In the genomic region with DNA sequence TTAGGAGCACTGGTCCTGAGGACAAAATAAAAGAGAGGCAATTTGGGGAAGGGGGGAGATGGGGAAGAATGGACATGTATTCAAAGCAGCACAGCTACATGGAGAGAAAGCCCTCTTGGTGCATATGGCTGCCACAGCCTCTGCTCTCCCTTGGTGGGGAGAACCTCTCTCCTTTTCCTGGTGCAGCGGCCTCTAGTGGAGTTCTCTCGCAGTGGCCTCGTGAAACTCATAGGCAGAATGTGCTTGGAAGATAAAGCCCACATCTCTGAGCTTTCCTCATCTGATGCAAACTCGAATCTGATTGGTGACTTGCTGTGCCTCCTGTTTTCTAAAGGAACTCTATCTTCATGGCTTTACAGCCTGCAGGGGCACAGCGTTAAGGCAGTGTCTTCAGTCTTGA, we compare ENCODE assay signal across 10 mouse cellular contexts. TPM values are rescaled to one million over a fixed set of nuclear protein-coding genes. Genes with fewer than 3 reads are reported as not detected.
DNase-seq lines count a peak whose midpoint lies in the region; ATAC-seq lines count a peak whose summit lies in the region.
"Had no signal": no experiment of that assay in that cellular context is flagged by ENCODE, and none has a peak within 500 bp of the region (broad histone marks: within the 10 kb centered on the region; RNA-seq: fewer than 3 reads in every experiment).

No protein-coding gene starts in this region.

- no peak overlapping the region for H3K9ac ChIP-seq in heart, embryonic 12.5 days
- no peak overlapping the region for H3K9ac ChIP-seq in neural tube, embryonic 11.5 days (ENCODE audit: low read length)
- H3K9ac ChIP-seq: embryonic facial prominence, embryonic 15.5 days; neural tube, embryonic 12.5 days had no signal

- no peaks in the 10 kb centered on the region for H3K9me3 ChIP-seq in heart, embryonic 12.5 days (replicated peaks)
- H3K9me3 ChIP-seq in neural tube, embryonic 11.5 days (ENCODE audit: control insufficient read depth, low read length): no peaks in the 10 kb centered on the region
- H3K9me3 ChIP-seq: embryonic facial prominence, embryonic 15.5 days; neural tube, embryonic 12.5 days had no signal

- H3K36me3 ChIP-seq in heart, embryonic 12.5 days: no peaks in the 10 kb centered on the region
- no peaks in the 10 kb centered on the region for H3K36me3 ChIP-seq in neural tube, embryonic 11.5 days (ENCODE audit: control insufficient read depth, insufficient read depth, low read length)
- H3K36me3 ChIP-seq: embryonic facial prominence, embryonic 15.5 days; neural tube, embryonic 12.5 days had no signal

- no peaks in the 10 kb centered on the region for H3K4me1 ChIP-seq in heart, embryonic 12.5 days (replicated peaks)
- no peaks in the 10 kb centered on the region for H3K4me1 ChIP-seq in neural tube, embryonic 11.5 days (ENCODE audit: control insufficient read depth, insufficient read depth, low read length)
- H3K4me1 ChIP-seq: embryonic facial prominence, embryonic 15.5 days; neural tube, embryonic 12.5 days had no signal

- no peak overlapping the region for H3K4me2 ChIP-seq in heart, embryonic 12.5 days
- H3K4me2 ChIP-seq in neural tube, embryonic 11.5 days (ENCODE audit: low read depth): no peak overlapping the region
- H3K4me2 ChIP-seq: embryonic facial prominence, embryonic 15.5 days; neural tube, embryonic 12.5 days had no signal

- H3K4me3 ChIP-seq in heart, embryonic 12.5 days: no peak overlapping the region
- no peak overlapping the region for H3K4me3 ChIP-seq in neural tube, embryonic 11.5 days (ENCODE audit: low read depth, low read length)
- H3K4me3 ChIP-seq: embryonic facial prominence, embryonic 15.5 days; neural tube, embryonic 12.5 days had no signal

- ATAC-seq in heart, embryonic 12.5 days (ENCODE audit: insufficient number of reproducible peaks, low FRiP score): no peak
- peak; percentile 84 to 89 for ATAC-seq in hematopoietic stem cell, adult 5-6 weeks (replicated peaks in 1 of 2; ENCODE audit: insufficient read depth in 1 of 2, low FRiP score in 2 of 2, low TSS enrichment in 1 of 2, low read depth in 1 of 2, poor library complexity in 2 of 2, severe bottlenecking in 2 of 2)
- no peak for ATAC-seq in neural tube, embryonic 11.5 days (ENCODE audit: insufficient read depth, low FRiP score, low TSS enrichment)

- no peaks in the 10 kb centered on the region for H3K27me3 ChIP-seq in heart, embryonic 12.5 days (replicated peaks)
- H3K27me3 ChIP-seq in neural tube, embryonic 11.5 days (ENCODE audit: control insufficient read depth, insufficient read depth, low read length): no peaks in the 10 kb centered on the region
- H3K27me3 ChIP-seq: embryonic facial prominence, embryonic 15.5 days; neural tube, embryonic 12.5 days had no signal

- intact Hi-C loops in heart, postnatal 14 days (cut with DNase I): no loop called here
- intact Hi-C loops in left cerebral cortex, postnatal 36 days (cut with DNase I): loop anchor here (5.0 kb wide), 1 partner anchor 132 kb away; no protein-coding TSS in a partner anchor

- DNase-seq in heart, postnatal 14 days: peak; percentile 38 to 63
- peak; percentile 14 for DNase-seq in Muller cell, postnatal 12 days (ENCODE audit: inconsistent ontology term)
- peak; percentile 32 to 53 for DNase-seq in cerebellum, postnatal 4 days (ENCODE audit: low spot score in 2 of 2)
- DNase-seq in left cerebral cortex, postnatal 36 days (ENCODE audit: low spot score in 2 of 2): peak; percentile 44 to 52
- DNase-seq in neural tube, embryonic 11.5 days (ENCODE audit: low spot score): peak; percentile 67
- peak; percentile 67 for DNase-seq in thymus, postnatal 0 days (ENCODE audit: low spot score)

- no peak overlapping the region for H3K27ac ChIP-seq in heart, embryonic 12.5 days (ENCODE audit: poor library complexity, severe bottlenecking)
- H3K27ac ChIP-seq in neural tube, embryonic 11.5 days (ENCODE audit: low read depth, low read length): no peak overlapping the region
- H3K27ac ChIP-seq: embryonic facial prominence, embryonic 15.5 days; neural tube, embryonic 12.5 days had no signal

- WGBS in heart, embryonic 12.5 days: 4% methylated on average over 5 of the region's 5 CpGs
- 3% methylated on average over 5 of the region's 5 CpGs for WGBS in neural tube, embryonic 11.5 days

RNA-seq across cellular contexts. Expression of a gene that starts 19.1 kb away (rescaled TPM):
- 10 to 100 TPM; 89.2 to 94.4 TPM for total RNA-seq in heart, postnatal 14 days (2021)
- polyA plus RNA-seq in heart, embryonic 12.5 days (2016; fragmentation: Nextera tagmentation; extraction: Ambion mirVana): 202 and 207 TPM in 2 replicates
- 143 and 149 TPM in 2 replicates for total RNA-seq in hematopoietic stem cell, adult 5-6 weeks (2017)
- 100 to 1,000 TPM; 124 to 128 TPM for total RNA-seq in left cerebral cortex, postnatal 36 days (2021)
- polyA plus RNA-seq in neural tube, embryonic 11.5 days (2014; fragmentation: Nextera tagmentation; extraction: Ambion mirVana): 261 and 267 TPM in 2 replicates
- polyA plus RNA-seq in thymus, postnatal 0 days (2015; fragmentation: Nextera tagmentation; extraction: Ambion mirVana): 160 and 169 TPM in 2 replicates

RNA-seq across cellular contexts. Expression of a gene that starts 19.6 kb away (rescaled TPM):
- under 1 TPM; 0.12 to 0.19 TPM for total RNA-seq in heart, postnatal 14 days (2021)
- 0.22 and 0.46 TPM in 2 replicates for polyA plus RNA-seq in heart, embryonic 12.5 days (2016; fragmentation: Nextera tagmentation; extraction: Ambion mirVana)
- 0.15 TPM in 1 of 2 replicates, not detected in the other for total RNA-seq in hematopoietic stem cell, adult 5-6 weeks (2017)
- total RNA-seq in left cerebral cortex, postnatal 36 days (2021): 1 to 10 TPM; 1.8 to 1.9 TPM
- 0.73 and 0.95 TPM in 2 replicates for polyA plus RNA-seq in neural tube, embryonic 11.5 days (2014; fragmentation: Nextera tagmentation; extraction: Ambion mirVana)
- polyA plus RNA-seq in thymus, postnatal 0 days (2015; fragmentation: Nextera tagmentation; extraction: Ambion mirVana): 0.36 and 0.49 TPM in 2 replicates

RNA-seq across cellular contexts. Expression of a gene that starts 55.4 kb away (rescaled TPM):
- total RNA-seq in heart, postnatal 14 days (2021): 1 to 10 TPM; 3.1 to 4.3 TPM
- 20.7 and 21.4 TPM in 2 replicates for polyA plus RNA-seq in heart, embryonic 12.5 days (2016; fragmentation: Nextera tagmentation; extraction: Ambion mirVana)
- total RNA-seq in hematopoietic stem cell, adult 5-6 weeks (2017): 89.2 and 101 TPM in 2 replicates
- total RNA-seq in left cerebral cortex, postnatal 36 days (2021): 1 to 10 TPM; 1.2 to 2.1 TPM
- polyA plus RNA-seq in neural tube, embryonic 11.5 days (2014; fragmentation: Nextera tagmentation; extraction: Ambion mirVana): 29.3 and 31.0 TPM in 2 replicates
- polyA plus RNA-seq in thymus, postnatal 0 days (2015; fragmentation: Nextera tagmentation; extraction: Ambion mirVana): 36.5 and 40.7 TPM in 2 replicates

Comparison
In these comparisons a context has a peak if more than half of its experiments do, and no peak if none do; other contexts are left out.
1. DNase-seq: peak in every context shown above with its lines; median percentile 67 in neural tube, embryonic 11.5 days; 67 in thymus, postnatal 0 days; 50 in heart, postnatal 14 days; 48 in left cerebral cortex, postnatal 36 days; 42 in cerebellum, postnatal 4 days; 14 in Muller cell, postnatal 12 days.
2. ATAC-seq: peak in hematopoietic stem cell, adult 5-6 weeks (2 of 2); none in heart, embryonic 12.5 days (single experiment) and neural tube, embryonic 11.5 days (single experiment).
3. RNA of a gene that starts 55.4 kb away (total RNA-seq): 89.2 to 101 TPM in hematopoietic stem cell, adult 5-6 weeks; 3.1 to 4.3 TPM in heart, postnatal 14 days and 1.2 to 2.1 TPM in left cerebral cortex, postnatal 36 days; every median in the first group is over 10 times any median in the second.